Mouse (Mus musculus): ENCODE measurements around the gene Esrrg.

GRCm38 (mm10) chr1:187583982-187584381 is 24.6 kb upstream of the Esrrg start:
- TF ChIP-seq POLR2A (IDR thresholded peaks at IDR 0.05; ENCODE audit: extremely low read depth, insufficient read depth, low read length): no peak
- no peak for TF ChIP-seq CTCF (IDR thresholded peaks at IDR 0.05; ENCODE audit: extremely low read depth, insufficient read depth, low read length)
